Mouse (Mus musculus): ENCODE results near the gene Rai14. TPM values are rescaled to one million over a fixed set of nuclear protein-coding genes. Genes with fewer than 3 reads are reported as not detected.

The Rai14 gene
- polyA plus RNA-seq, 1 experiment from 2014 or later: 73.2 TPM

GRCm38 (mm10) chr15:10683687-10684203 is 30.7 kb downstream of the Rai14 start:
- no peaks in the 10 kb centered on the region for H3K9me3 ChIP-seq
- H3K36me3 ChIP-seq (replicated peaks): peaks cover 72% of the 10 kb centered on the region
- H3K27ac ChIP-seq (replicated peaks): no peak overlapping the region
- H3K4me1 ChIP-seq: peaks cover 32% of the 10 kb centered on the region
- DNase-seq (ENCODE audit: low spot score): no peak
- no peak overlapping the region for H3K4me3 ChIP-seq
- H3K27me3 ChIP-seq (replicated peaks; ENCODE audit: low read depth, poor library complexity, severe bottlenecking): no peaks in the 10 kb centered on the region
- WGBS: 92% methylated on average over 9 of the region's 9 CpGs

GRCm38 (mm10) chr15:10680514-10680913 is 33.9 kb downstream of the Rai14 start:
- 90% methylated on average over 5 of the region's 5 CpGs for WGBS
- no peak overlapping the region for H3K27ac ChIP-seq (replicated peaks)
- peaks cover 23% of the 10 kb centered on the region for H3K4me1 ChIP-seq
- peaks cover 53% of the 10 kb centered on the region for H3K36me3 ChIP-seq (replicated peaks)
- DNase-seq (ENCODE audit: low spot score): no peak
- no peak overlapping the region for H3K4me3 ChIP-seq
- H3K27me3 ChIP-seq (replicated peaks; ENCODE audit: low read depth, poor library complexity, severe bottlenecking): no peaks in the 10 kb centered on the region
- no peaks in the 10 kb centered on the region for H3K9me3 ChIP-seq

- H3K27ac ChIP-seq (replicated peaks): no peak overlapping the region
Measured at GRCm38 (mm10) chr15:10679571-10679970, 34.9 kb downstream of the Rai14 start.

GRCm38 (mm10) chr15:10675801-10676200 is 38.6 kb downstream of the Rai14 start:
- no peaks in the 10 kb centered on the region for H3K9me3 ChIP-seq
- WGBS: 80% methylated on average over 5 of the region's 5 CpGs
- H3K27me3 ChIP-seq (replicated peaks; ENCODE audit: low read depth, poor library complexity, severe bottlenecking): no peaks in the 10 kb centered on the region
- H3K27ac ChIP-seq (replicated peaks): no peak overlapping the region
- peaks cover 42% of the 10 kb centered on the region for H3K4me1 ChIP-seq
- no peak overlapping the region for H3K4me3 ChIP-seq
- no peak for DNase-seq (ENCODE audit: low spot score)
- peaks cover 39% of the 10 kb centered on the region for H3K36me3 ChIP-seq (replicated peaks)

More at GRCm38 (mm10) chr15:10679571-10679970, 34.9 kb downstream of the Rai14 start:
- H3K4me3 ChIP-seq: no peak overlapping the region
- WGBS: 79% methylated on average over 4 of the region's 4 CpGs
- no peaks in the 10 kb centered on the region for H3K27me3 ChIP-seq (replicated peaks; ENCODE audit: low read depth, poor library complexity, severe bottlenecking)
- H3K9me3 ChIP-seq: no peaks in the 10 kb centered on the region
- peaks cover 46% of the 10 kb centered on the region for H3K36me3 ChIP-seq (replicated peaks)
- peaks cover 25% of the 10 kb centered on the region for H3K4me1 ChIP-seq
- no peak for DNase-seq (ENCODE audit: low spot score)

- H3K27ac ChIP-seq (replicated peaks): no peak overlapping the region
- WGBS: 66% methylated on average over 5 of the region's 5 CpGs
Measured at GRCm38 (mm10) chr15:10672880-10673279, 41.5 kb downstream of the Rai14 start.

GRCm38 (mm10) chr15:10671868-10672267 is 42.6 kb downstream of the Rai14 start:
- Histone ChIP-seq H3K36me3 (replicated peaks) (peaks cover 31% of the 10 kb centered on the region), H3K27me3 (replicated peaks; ENCODE audit: low read depth, poor library complexity, severe bottlenecking) (no peaks in the 10 kb centered on the region), H3K27ac (replicated peaks) (no peak overlapping the region), H3K4me3 (no peak overlapping the region), H3K4me1 (peaks cover 44% of the 10 kb centered on the region), H3K9me3 (no peaks in the 10 kb centered on the region)
- no peak for DNase-seq (ENCODE audit: low spot score)
- WGBS: 92% methylated on average over 4 of the region's 4 CpGs

More at GRCm38 (mm10) chr15:10672880-10673279, 41.5 kb downstream of the Rai14 start:
- Histone ChIP-seq H3K4me1 (peaks cover 39% of the 10 kb centered on the region), H3K9me3 (no peaks in the 10 kb centered on the region), H3K36me3 (replicated peaks) (peaks cover 31% of the 10 kb centered on the region), H3K4me3 (no peak overlapping the region), H3K27me3 (replicated peaks; ENCODE audit: low read depth, poor library complexity, severe bottlenecking) (no peaks in the 10 kb centered on the region)
- DNase-seq (ENCODE audit: low spot score): no peak

- Histone ChIP-seq H3K27me3 (replicated peaks; ENCODE audit: low read depth, poor library complexity, severe bottlenecking) (no peaks in the 10 kb centered on the region), H3K9me3 (no peaks in the 10 kb centered on the region), H3K4me3 (no peak overlapping the region), H3K27ac (replicated peaks) (no peak overlapping the region), H3K4me1 (peaks cover 43% of the 10 kb centered on the region), H3K36me3 (replicated peaks) (peaks cover 25% of the 10 kb centered on the region)
- no peak for DNase-seq (ENCODE audit: low spot score)
- WGBS: 84% methylated on average over 7 of the region's 7 CpGs
Measured at GRCm38 (mm10) chr15:10670107-10670506, 44.3 kb downstream of the Rai14 start.

- Histone ChIP-seq H3K4me1 (peaks cover 33% of the 10 kb centered on the region), H3K27me3 (replicated peaks; ENCODE audit: low read depth, poor library complexity, severe bottlenecking) (no peaks in the 10 kb centered on the region), H3K9me3 (no peaks in the 10 kb centered on the region), H3K4me3 (no peak overlapping the region), H3K27ac (replicated peaks) (no peak overlapping the region), H3K36me3 (replicated peaks) (peaks cover 24% of the 10 kb centered on the region)
- DNase-seq (ENCODE audit: low spot score): no peak
- WGBS: 66% methylated on average over 10 of the region's 10 CpGs
Measured at GRCm38 (mm10) chr15:10668120-10668900, 46.1 kb downstream of the Rai14 start.

- peaks cover 19% of the 10 kb centered on the region for H3K36me3 ChIP-seq (replicated peaks)
- H3K27me3 ChIP-seq (replicated peaks; ENCODE audit: low read depth, poor library complexity, severe bottlenecking): no peaks in the 10 kb centered on the region
- peaks cover 39% of the 10 kb centered on the region for H3K4me1 ChIP-seq
- no peaks in the 10 kb centered on the region for H3K9me3 ChIP-seq
- no peak for DNase-seq (ENCODE audit: low spot score)
- H3K4me3 ChIP-seq: no peak overlapping the region
- no peak overlapping the region for H3K27ac ChIP-seq (replicated peaks)
- 86% methylated on average over 8 of the region's 8 CpGs for WGBS
Measured at GRCm38 (mm10) chr15:10665816-10666215, 48.6 kb downstream of the Rai14 start.

GRCm38 (mm10) chr15:10664529-10664898 is 49.9 kb downstream of the Rai14 start:
- H3K9me3 ChIP-seq: no peaks in the 10 kb centered on the region
- peaks cover 39% of the 10 kb centered on the region for H3K4me1 ChIP-seq
- no peak overlapping the region for H3K27ac ChIP-seq (replicated peaks)
- WGBS: 86% methylated on average over 5 of the region's 5 CpGs
- no peak for DNase-seq (ENCODE audit: low spot score)
- H3K36me3 ChIP-seq (replicated peaks): peaks cover 25% of the 10 kb centered on the region
- H3K4me3 ChIP-seq: no peak overlapping the region
- no peaks in the 10 kb centered on the region for H3K27me3 ChIP-seq (replicated peaks; ENCODE audit: low read depth, poor library complexity, severe bottlenecking)

- no peaks in the 10 kb centered on the region for H3K9me3 ChIP-seq
- no peak for DNase-seq (ENCODE audit: low spot score)
- H3K27me3 ChIP-seq (replicated peaks; ENCODE audit: low read depth, poor library complexity, severe bottlenecking): no peaks in the 10 kb centered on the region
- no peak overlapping the region for H3K4me3 ChIP-seq
- H3K36me3 ChIP-seq (replicated peaks): peaks cover 27% of the 10 kb centered on the region
- H3K4me1 ChIP-seq: peaks cover 35% of the 10 kb centered on the region
- WGBS: 60% methylated on average over 5 of the region's 5 CpGs
- no peak overlapping the region for H3K27ac ChIP-seq (replicated peaks)
Measured at GRCm38 (mm10) chr15:10663793-10664528, 50.5 kb downstream of the Rai14 start.

GRCm38 (mm10) chr15:10661961-10662606 is 52.3 kb downstream of the Rai14 start:
- Histone ChIP-seq H3K27ac (replicated peaks) (no peak overlapping the region), H3K9me3 (no peaks in the 10 kb centered on the region), H3K27me3 (replicated peaks; ENCODE audit: low read depth, poor library complexity, severe bottlenecking) (no peaks in the 10 kb centered on the region), H3K36me3 (replicated peaks) (peaks cover 36% of the 10 kb centered on the region), H3K4me3 (no peak overlapping the region), H3K4me1 (peaks cover 17% of the 10 kb centered on the region)
- no peak for DNase-seq (ENCODE audit: low spot score)
- WGBS: 61% methylated on average over 3 of the region's 3 CpGs

Measured in embryonic facial prominence, embryonic 10.5 days (tissue).